Comparison of ENCODE assay signal across 9 mouse cellular contexts in genomic region chr14:15438096-15438484, GRCm38 (mm10). TPM values are rescaled to one million over a fixed set of nuclear protein-coding genes. Genes with fewer than 3 reads are reported as not detected.
DNase-seq lines count a peak whose midpoint lies in the region; ATAC-seq and TF ChIP-seq lines count a peak whose summit lies in the region.
"Had no signal": no experiment of that assay in that cellular context is flagged by ENCODE, and none has a peak within 500 bp of the region (broad histone marks: within the 10 kb centered on the region; RNA-seq: fewer than 3 reads in every experiment).

No protein-coding gene starts in this region.

- H3K4me3 ChIP-seq in ES-Bruce4 (ENCODE audit: low read depth, low read length), result peak overlapping the region; percentile 75
- peak overlapping the region; percentile 54 for H3K4me3 ChIP-seq in embryonic facial prominence, embryonic 14.5 days (ENCODE audit: low read depth, low read length)
- H3K4me3 ChIP-seq in hindbrain, embryonic 12.5 days, result peak overlapping the region; percentile 49
- peak overlapping the region; percentile 62 for H3K4me3 ChIP-seq in limb, embryonic 13.5 days

- intact Hi-C loops in gastrocnemius, postnatal 36 days (cut with DNase I), result no loop called here

- TF ChIP-seq CTCF in ES-Bruce4 (IDR thresholded peaks at IDR 0.05; ENCODE audit: low read depth, low read length), result no peak

- peak overlapping the region; percentile 87 for H3K4me2 ChIP-seq in embryonic facial prominence, embryonic 14.5 days (ENCODE audit: low read depth, low read length)
- peak overlapping the region; percentile 86 for H3K4me2 ChIP-seq in hindbrain, embryonic 12.5 days (replicated peaks)
- peak overlapping the region; percentile 97 for H3K4me2 ChIP-seq in limb, embryonic 13.5 days (replicated peaks)

- no peaks in the 10 kb centered on the region for H3K9me3 ChIP-seq in ES-Bruce4 (replicated peaks; ENCODE audit: control insufficient read depth, insufficient read depth, low read length, poor library complexity, severe bottlenecking)
- H3K9me3 ChIP-seq in embryonic facial prominence, embryonic 14.5 days (ENCODE audit: control insufficient read depth, low read length), result no peaks in the 10 kb centered on the region
- no peaks in the 10 kb centered on the region for H3K9me3 ChIP-seq in hindbrain, embryonic 12.5 days (replicated peaks)
- H3K9me3 ChIP-seq in limb, embryonic 13.5 days, result no peaks in the 10 kb centered on the region

- TF ChIP-seq EP300 in ES-Bruce4 (IDR thresholded peaks at IDR 0.05; ENCODE audit: insufficient read depth, low read depth, low read length), result no peak

- ATAC-seq in embryonic facial prominence, embryonic 14.5 days (ENCODE audit: low read depth), result peak; percentile 8; the same call in 1 of the 2 replicates
- peak; percentile 38 for ATAC-seq in hindbrain, embryonic 12.5 days (ENCODE audit: low FRiP score)
- peak; percentile 12; the same call in 1 of the 2 replicates for ATAC-seq in limb, embryonic 13.5 days (ENCODE audit: low FRiP score, low read depth)

- H3K4me1 ChIP-seq in ES-Bruce4 (ENCODE audit: control insufficient read depth, insufficient read depth, low read length), result no peaks in the 10 kb centered on the region
- H3K4me1 ChIP-seq in embryonic facial prominence, embryonic 14.5 days (ENCODE audit: control insufficient read depth, insufficient read depth, low read length), result no peaks in the 10 kb centered on the region
- H3K4me1 ChIP-seq in hindbrain, embryonic 12.5 days, result peaks cover 8% of the 10 kb centered on the region
- H3K4me1 ChIP-seq in limb, embryonic 13.5 days, result peaks cover 13% of the 10 kb centered on the region

- H3K27me3 ChIP-seq in ES-Bruce4 (ENCODE audit: control insufficient read depth, insufficient read depth, low read length, poor library complexity, severe bottlenecking), result no peaks in the 10 kb centered on the region
- H3K27me3 ChIP-seq in embryonic facial prominence, embryonic 14.5 days (replicated peaks; ENCODE audit: control insufficient read depth, insufficient read depth, low read length), result peaks cover 21% of the 10 kb centered on the region; the same call in 1 of the 2 replicates
- H3K27me3 ChIP-seq in hindbrain, embryonic 12.5 days, result peaks cover 37% of the 10 kb centered on the region
- H3K27me3 ChIP-seq in limb, embryonic 13.5 days, result peaks cover 38% of the 10 kb centered on the region

- peak; percentile 3 to 19 for DNase-seq in adrenal gland, postnatal 36 days
- no peak for DNase-seq in adrenal gland, adult 8-10 months
- peak; percentile 19 for DNase-seq in embryonic facial prominence, embryonic 14.5 days (ENCODE audit: low spot score)
- DNase-seq in right cerebral cortex, postnatal 14 days, result peak; percentile 29
- DNase-seq in gastrocnemius, postnatal 36 days, result no peak

- H3K36me3 ChIP-seq in ES-Bruce4 (ENCODE audit: control insufficient read depth, insufficient read depth, low read length, poor library complexity, severe bottlenecking), result no peaks in the 10 kb centered on the region
- H3K36me3 ChIP-seq in embryonic facial prominence, embryonic 14.5 days (ENCODE audit: control insufficient read depth, insufficient read depth, low read length), result no peaks in the 10 kb centered on the region
- no peaks in the 10 kb centered on the region for H3K36me3 ChIP-seq in hindbrain, embryonic 12.5 days
- H3K36me3 ChIP-seq in limb, embryonic 13.5 days, result no peaks in the 10 kb centered on the region

- H3K9ac ChIP-seq in ES-Bruce4 (ENCODE audit: low read depth, poor library complexity, severe bottlenecking), result peak overlapping the region; percentile 36
- peak overlapping the region; percentile 53 for H3K9ac ChIP-seq in embryonic facial prominence, embryonic 14.5 days (ENCODE audit: low read depth, low read length)
- 0 out of 2 replicates have a peak overlapping the region, but pooled peaks have one; percentile 55 for H3K9ac ChIP-seq in hindbrain, embryonic 12.5 days
- peak overlapping the region; percentile 66 for H3K9ac ChIP-seq in limb, embryonic 13.5 days

- H3K27ac ChIP-seq in ES-Bruce4 (ENCODE audit: insufficient read depth, low read length), result no peak overlapping the region
- H3K27ac ChIP-seq in embryonic facial prominence, embryonic 14.5 days (replicated peaks; ENCODE audit: low read depth, low read length), result no peak overlapping the region
- no peak overlapping the region for H3K27ac ChIP-seq in hindbrain, embryonic 12.5 days
- H3K27ac ChIP-seq in limb, embryonic 13.5 days, result no peak overlapping the region

- 0% methylated on average over 11 of the region's 11 CpGs for WGBS in embryonic facial prominence, embryonic 14.5 days
- under 1% methylated on average over 11 of the region's 11 CpGs for WGBS in hindbrain, embryonic 12.5 days
- 2% methylated on average over 11 of the region's 11 CpGs for WGBS in limb, embryonic 13.5 days

- TF ChIP-seq POLR2A in ES-Bruce4 (IDR thresholded peaks at IDR 0.05; ENCODE audit: insufficient read depth, low read length), result no peak

RNA-seq across cellular contexts. Expression of gene Lrrc3b, which starts 0.7 kb away (rescaled TPM):
- total RNA-seq in adrenal gland, postnatal 36 days (2021), result 1 to 10 TPM; 7.7 to 9.6 TPM
- 1 to 10 TPM; 4.1 to 8.0 (median 6.1) TPM for total RNA-seq in adrenal gland, adult 8-10 months (2022)
- polyA plus RNA-seq in ES-Bruce4 (2011; ENCODE audit: insufficient read depth, insufficient read length, low read depth, missing spikeins), result 0.42 TPM in 1 of 2 replicates, not detected in the other
- 3.3 and 3.6 TPM in 2 replicates for polyA plus RNA-seq in embryonic facial prominence, embryonic 14.5 days (2014; fragmentation: Nextera tagmentation; extraction: Ambion mirVana)
- polyA plus RNA-seq in hindbrain, embryonic 12.5 days (2016; fragmentation: Nextera tagmentation; extraction: Ambion mirVana), result 1.4 and 2.5 TPM in 2 replicates
- polyA plus RNA-seq in limb, embryonic 13.5 days (2015; fragmentation: Nextera tagmentation; extraction: Ambion mirVana), result 2.1 and 2.8 TPM in 2 replicates
- 1 to 10 TPM; 1.8 to 2.0 TPM for total RNA-seq in gastrocnemius, postnatal 36 days (2021)
- polyA plus RNA-seq: C2C12 had no signal

Comparison
In these comparisons a context has a peak if more than half of its experiments do, and no peak if none do; other contexts are left out.
1. DNase-seq: peak in adrenal gland, postnatal 36 days (2 of 2), embryonic facial prominence, embryonic 14.5 days (single experiment) and right cerebral cortex, postnatal 14 days (single experiment); none in adrenal gland, adult 8-10 months (single experiment) and gastrocnemius, postnatal 36 days (0 of 2).
2. Peak in every context shown above with its lines, with median percentiles within 50 percentile points of each other: H3K4me3 ChIP-seq, H3K9ac ChIP-seq, ATAC-seq and H3K4me2 ChIP-seq.